Mouse (Mus musculus) midbrain, embryonic 12.5 days (tissue): ENCODE results near the gene Mpped2. TPM values are rescaled to one million over a fixed set of nuclear protein-coding genes. Genes with fewer than 3 reads are reported as not detected.

Experiments
- ATAC-seq: fragments of 200-750 bp; cut with Nextera tagmentation; 2 replicates; pipeline ENCODE4 v1.8.0; 2017; ENCODE audit warnings: low read depth, moderate TSS enrichment, moderate library complexity; ENCODE audit not compliant: low FRiP score
- H3K27ac ChIP-seq: fragments of 300-500 bp; sonication (generic); replicated peaks from 2 replicates; pipeline ENCODE4 v1.5.1; 2016; ENCODE audit warnings: mild to moderate bottlenecking
- H3K27me3 ChIP-seq: fragments of 300-500 bp; sonication (generic); 2 replicates; pipeline ENCODE4 v1.6.1; 2016; ENCODE audit warnings: mild to moderate bottlenecking
- H3K36me3 ChIP-seq: fragments of 300-500 bp; sonication (generic); 2 replicates; pipeline ENCODE4 v1.6.1; 2016
- H3K4me1 ChIP-seq: fragments of 300-500 bp; sonication (generic); 2 replicates; pipeline ENCODE4 v1.6.1; 2016
- H3K4me2 ChIP-seq: fragments of 300-500 bp; sonication (generic); replicated peaks from 2 replicates; pipeline ENCODE4 v1.6.1; 2016; ENCODE audit warnings: mild to moderate bottlenecking, moderate library complexity
- H3K4me3 ChIP-seq: fragments of 300-500 bp; sonication (generic); 2 replicates; pipeline ENCODE4 v1.5.1; 2016; ENCODE audit warnings: mild to moderate bottlenecking
- H3K9ac ChIP-seq: fragments of 300-500 bp; sonication (generic); replicated peaks from 2 replicates; pipeline ENCODE4 v1.6.1; 2016; ENCODE audit warnings: mild to moderate bottlenecking, moderate library complexity
- H3K9me3 ChIP-seq: fragments of 300-500 bp; sonication (generic); 2 replicates; pipeline ENCODE4 v1.6.1; 2016; ENCODE audit warnings: mild to moderate bottlenecking
- WGBS: fragments of 180-500 bp; shearing (Covaris S2); methylation state at CpG from one replicate; pipeline ENCODE4 v1.1.7; 2016; 5-methylcytosine and 5-hydroxymethylcytosine counted together
- polyA plus RNA-seq: library from polyadenylated mRNA; unstranded; fragments of >200 nt; fragmentation: Nextera tagmentation; extraction: Ambion mirVana; gene quantifications from 2 replicates; pipeline ENCODE4 v1.2.1, GENCODE M21; 2016

Gene Mpped2
- polyA plus RNA-seq, 1 experiment from 2014 or later, result 112 TPM

- Histone ChIP-seq H3K4me1 (peaks cover 16% of the 10 kb centered on the region), H3K9ac (no peak overlapping the region), H3K27me3 (no peaks in the 10 kb centered on the region), H3K9me3 (no peaks in the 10 kb centered on the region), H3K36me3 (no peaks in the 10 kb centered on the region), H3K27ac (no peak overlapping the region), H3K4me2 (no peak overlapping the region), H3K4me3 (no peak overlapping the region)
- no peak for ATAC-seq
- 38% methylated on average over 8 of the region's 8 CpGs for whole genome bisulfite sequencing
Observed at GRCm38 (mm10) chr2:106788055-106788454, 95.0 kb downstream of the Mpped2 start.

- Histone ChIP-seq H3K9ac (no peak overlapping the region), H3K4me3 (no peak overlapping the region), H3K36me3 (no peaks in the 10 kb centered on the region), H3K4me2 (no peak overlapping the region), H3K27ac (no peak overlapping the region), H3K4me1 (peaks cover 16% of the 10 kb centered on the region), H3K27me3 (no peaks in the 10 kb centered on the region), H3K9me3 (no peaks in the 10 kb centered on the region)
- peak; percentile 16; the same call in 1 of the 2 replicates for ATAC-seq
- WGBS, result 62% methylated on average over 4 of the region's 4 CpGs
Observed at GRCm38 (mm10) chr2:106788573-106788972, 95.5 kb downstream of the Mpped2 start.

GRCm38 (mm10) chr2:106789694-106790328 is 96.7 kb downstream of the Mpped2 start:
- 68% methylated on average over 5 of the region's 5 CpGs for WGBS
- Histone ChIP-seq H3K27ac (no peak overlapping the region), H3K9ac (no peak overlapping the region)

GRCm38 (mm10) chr2:106790329-106790701 is 97.2 kb downstream of the Mpped2 start:
- ATAC-seq, result no peak
- H3K9me3 ChIP-seq, result no peaks in the 10 kb centered on the region
- H3K9ac ChIP-seq, result no peak overlapping the region
- H3K4me2 ChIP-seq, result no peak overlapping the region
- H3K36me3 ChIP-seq, result no peaks in the 10 kb centered on the region
- no peak overlapping the region for H3K4me3 ChIP-seq
- 53% methylated on average over 3 of the region's 3 CpGs for WGBS
- H3K27ac ChIP-seq, result no peak overlapping the region
- peaks cover 16% of the 10 kb centered on the region for H3K4me1 ChIP-seq
- H3K27me3 ChIP-seq, result no peaks in the 10 kb centered on the region

More at GRCm38 (mm10) chr2:106789694-106790328, 96.7 kb downstream of the Mpped2 start:
- Histone ChIP-seq H3K27me3 (no peaks in the 10 kb centered on the region), H3K36me3 (no peaks in the 10 kb centered on the region), H3K9me3 (no peaks in the 10 kb centered on the region), H3K4me1 (peaks cover 16% of the 10 kb centered on the region), H3K4me2 (no peak overlapping the region), H3K4me3 (no peak overlapping the region)
- no peak for ATAC-seq

GRCm38 (mm10) chr2:106796246-106796645 is 103.2 kb downstream of the Mpped2 start:
- H3K27me3 ChIP-seq, result peaks cover 7% of the 10 kb centered on the region

GRCm38 (mm10) chr2:106797855-106798254 is 104.8 kb downstream of the Mpped2 start:
- Histone ChIP-seq H3K9ac (no peak overlapping the region), H3K27ac (0 out of 2 replicates have a peak overlapping the region, but pooled peaks have one; percentile 25), H3K9me3 (no peaks in the 10 kb centered on the region), H3K36me3 (peaks cover 3% of the 10 kb centered on the region; the same call in 1 of the 2 replicates), H3K4me3 (no peak overlapping the region), H3K27me3 (peaks cover 7% of the 10 kb centered on the region), H3K4me2 (no peak overlapping the region), H3K4me1 (peaks cover 39% of the 10 kb centered on the region)
- ATAC-seq, result peak; percentile 79
- 9% methylated on average over 3 of the region's 3 CpGs for WGBS

More at GRCm38 (mm10) chr2:106796246-106796645, 103.2 kb downstream of the Mpped2 start:
- H3K4me1 ChIP-seq, result peaks cover 39% of the 10 kb centered on the region
- ATAC-seq, result 0 out of 2 replicates have a peak, but pooled peaks have one; percentile 17
- 11% methylated on average over 7 of the region's 7 CpGs for WGBS
- H3K4me2 ChIP-seq, result 0 out of 2 replicates have a peak overlapping the region, but pooled peaks have one; percentile 7
- no peaks in the 10 kb centered on the region for H3K36me3 ChIP-seq
- no peak overlapping the region for H3K9ac ChIP-seq
- peak overlapping the region; percentile 35 for H3K27ac ChIP-seq
- no peaks in the 10 kb centered on the region for H3K9me3 ChIP-seq
- H3K4me3 ChIP-seq, result no peak overlapping the region

- no peak for ATAC-seq
- Histone ChIP-seq H3K27me3 (peaks cover 7% of the 10 kb centered on the region), H3K4me1 (peaks cover 39% of the 10 kb centered on the region), H3K4me2 (no peak overlapping the region), H3K4me3 (no peak overlapping the region), H3K36me3 (peaks cover 8% of the 10 kb centered on the region; the same call in 1 of the 2 replicates), H3K27ac (no peak overlapping the region), H3K9ac (no peak overlapping the region), H3K9me3 (no peaks in the 10 kb centered on the region)
- 47% methylated on average over 4 of the region's 4 CpGs for whole genome bisulfite sequencing
Observed at GRCm38 (mm10) chr2:106798824-106799223, 105.8 kb downstream of the Mpped2 start.

- ATAC-seq, result no peak
- Histone ChIP-seq H3K9me3 (0 out of 2 replicates have a peak, but pooled peaks cover 3% of the 10 kb centered on the region), H3K4me1 (peaks cover 5% of the 10 kb centered on the region; the same call in 1 of the 2 replicates), H3K36me3 (0 out of 2 replicates have a peak, but pooled peaks cover 5% of the 10 kb centered on the region), H3K27ac (no peak overlapping the region), H3K27me3 (no peaks in the 10 kb centered on the region), H3K4me3 (no peak overlapping the region), H3K4me2 (no peak overlapping the region), H3K9ac (no peak overlapping the region)
- 95% methylated on average over 3 of the region's 3 CpGs for WGBS
Observed at GRCm38 (mm10) chr2:106815898-106816297, 122.8 kb downstream of the Mpped2 start.

GRCm38 (mm10) chr2:106821292-106821691 is 128.2 kb downstream of the Mpped2 start:
- ATAC-seq, result 0 out of 2 replicates have a peak, but pooled peaks have one; percentile 25
- Histone ChIP-seq H3K27ac (no peak overlapping the region), H3K9ac (no peak overlapping the region), H3K27me3 (no peaks in the 10 kb centered on the region), H3K4me2 (no peak overlapping the region), H3K36me3 (no peaks in the 10 kb centered on the region), H3K4me3 (no peak overlapping the region), H3K9me3 (no peaks in the 10 kb centered on the region), H3K4me1 (peaks cover 26% of the 10 kb centered on the region)
- WGBS, result 67% methylated on average over 8 of the region's 8 CpGs

GRCm38 (mm10) chr2:106821883-106822282 is 128.8 kb downstream of the Mpped2 start:
- Histone ChIP-seq H3K4me1 (peaks cover 26% of the 10 kb centered on the region), H3K36me3 (no peaks in the 10 kb centered on the region), H3K27me3 (no peaks in the 10 kb centered on the region), H3K9me3 (no peaks in the 10 kb centered on the region), H3K9ac (no peak overlapping the region), H3K4me2 (no peak overlapping the region), H3K27ac (no peak overlapping the region), H3K4me3 (no peak overlapping the region)
- no peak; the same call in 1 of the 2 replicates for ATAC-seq
- 46% methylated on average over 6 of the region's 6 CpGs for WGBS

- H3K4me2 ChIP-seq, result no peak overlapping the region
- H3K4me1 ChIP-seq, result peaks cover 26% of the 10 kb centered on the region
- no peaks in the 10 kb centered on the region for H3K9me3 ChIP-seq
- no peak overlapping the region for H3K4me3 ChIP-seq
- no peaks in the 10 kb centered on the region for H3K36me3 ChIP-seq
- no peak overlapping the region for H3K9ac ChIP-seq
- no peak overlapping the region for H3K27ac ChIP-seq
- ATAC-seq, result peak; percentile 72
- no peaks in the 10 kb centered on the region for H3K27me3 ChIP-seq
- 11% methylated on average over 5 of the region's 5 CpGs for WGBS
Observed at GRCm38 (mm10) chr2:106822540-106822939, 129.5 kb downstream of the Mpped2 start.

GRCm38 (mm10) chr2:106825461-106825860 is 132.4 kb downstream of the Mpped2 start:
- H3K27me3 ChIP-seq, result no peaks in the 10 kb centered on the region
- H3K4me3 ChIP-seq, result no peak overlapping the region
- H3K9ac ChIP-seq, result no peak overlapping the region
- WGBS, result 93% methylated on average over 2 of the region's 2 CpGs
- peaks cover 42% of the 10 kb centered on the region for H3K4me1 ChIP-seq
- H3K36me3 ChIP-seq, result no peaks in the 10 kb centered on the region
- H3K27ac ChIP-seq, result no peak overlapping the region
- no peak overlapping the region for H3K4me2 ChIP-seq
- no peak for ATAC-seq
- no peaks in the 10 kb centered on the region for H3K9me3 ChIP-seq
